Mouse (Mus musculus) testis, adult 10 weeks (tissue): ENCODE measurements around the gene Tmem233. TPM values are rescaled to one million over a fixed set of nuclear protein-coding genes. Genes with fewer than 3 reads are reported as not detected.

Experiments used
- polyA plus RNA-seq: library from polyadenylated mRNA; stranded (reverse); fragments of 350-450 nt; fragmentation: Illumina TruSeq; extraction: RNeasy Lipid Tissue Mini Kit (QIAGEN cat#74804); gene quantifications from one replicate; pipeline ENCODE4 v1.2.3, GENCODE M21; 2014; ENCODE audit warnings: low read depth, low replicate concordance

Gene Tmem233
- polyA plus RNA-seq: not detected

DNA sequence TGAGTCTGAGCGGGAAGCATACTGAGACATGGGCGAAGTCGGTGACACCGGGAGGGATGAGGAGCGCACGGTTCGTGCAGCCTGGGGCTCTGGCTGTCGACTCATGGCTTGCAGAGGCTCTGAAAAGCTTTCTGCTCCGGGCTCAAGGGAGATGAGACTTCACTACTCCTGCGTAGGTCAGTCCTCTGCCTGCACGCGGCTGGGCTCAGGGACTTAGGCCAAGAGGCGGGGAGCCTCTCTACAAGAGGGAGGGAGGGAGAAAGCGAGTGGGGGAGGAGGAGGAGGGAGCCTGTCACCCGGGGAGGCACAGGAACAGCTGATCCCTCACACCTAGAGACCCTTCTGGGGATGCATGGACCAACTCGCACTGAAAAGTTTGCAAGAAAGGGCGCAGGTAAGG, at the start of gene Tmem233:
Gene Tmem233 (minus strand): TSS at position 164 of the 400 bp plus-strand sequence.

DNA sequence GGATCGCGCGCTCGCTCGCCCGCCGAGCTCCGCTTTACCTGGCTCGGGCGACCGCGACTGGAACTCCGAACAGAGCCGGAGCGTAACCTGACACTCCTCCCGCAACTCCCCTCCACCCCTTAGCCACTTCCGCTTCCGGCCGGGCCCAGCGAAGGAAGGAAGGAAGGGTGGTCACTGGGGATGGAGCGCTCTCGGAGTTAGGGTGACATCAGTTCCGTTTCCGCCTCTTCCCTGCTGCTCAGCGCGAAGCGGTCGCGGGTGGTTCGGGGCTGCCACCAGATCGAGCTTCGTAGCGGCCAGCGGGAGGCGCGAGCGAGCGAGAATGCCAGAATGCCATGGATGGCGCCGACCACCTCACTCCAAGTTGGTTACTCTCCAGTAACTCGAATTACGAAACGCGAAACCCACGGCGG, 58.7 kb downstream of the Tmem233 start, which contains the start of gene Prkab1:
Gene Prkab1 (minus strand): TSS at position 182 of the 413 bp plus-strand sequence.

Other genes with a start within 250 kb of the Tmem233 start
- gene Cit, start 238.0 kb downstream of the Tmem233 start, polyA plus RNA-seq: 13.8 TPM
- gene Prkab1, start 58.7 kb downstream of the Tmem233 start, polyA plus RNA-seq: 3.5 TPM
- gene Ccdc60, start 205.7 kb upstream of the Tmem233 start, polyA plus RNA-seq: 105 TPM